Mouse (Mus musculus) left cerebral cortex, adult 18-20 months (tissue): Measurements from ENCODE around the gene Ankrd50. TPM values are rescaled to one million over a fixed set of nuclear protein-coding genes. Genes with fewer than 3 reads are reported as not detected.

ENCODE experiments used
- DNase-seq, 2 experiments: peaks; one replicate each; pipeline ENCODE4 v3.0.0; 2021 to 2022; ENCODE audit warnings: low spot score in 2 of 2, mixed read lengths in 1 of 2
- total RNA-seq, 2 experiments: library from RNA; stranded (reverse); gene quantifications; 2 replicates each; pipeline ENCODE4 v1.2.3; 2021

Gene Ankrd50
- total RNA-seq, 2 experiments from 2014 or later: 75.4 to 78.3 TPM

- DNase-seq: no peak
Observed at GRCm38 (mm10) chr3:38466880-38467405, 17.7 kb downstream of the Ankrd50 start.

- no peak for DNase-seq
Observed at GRCm38 (mm10) chr3:38466139-38466538, 18.5 kb downstream of the Ankrd50 start.

GRCm38 (mm10) chr3:38463149-38463548 is 21.5 kb downstream of the Ankrd50 start:
- no peak for DNase-seq

- DNase-seq: no peak
Observed at GRCm38 (mm10) chr3:38461742-38462141, 22.9 kb downstream of the Ankrd50 start.

- no peak for DNase-seq
Observed at GRCm38 (mm10) chr3:38460250-38460624, 24.4 kb downstream of the Ankrd50 start.

- no peak for DNase-seq
Observed at GRCm38 (mm10) chr3:38459507-38460249, 25.0 kb downstream of the Ankrd50 start.

- no peak for DNase-seq
Observed at GRCm38 (mm10) chr3:38457041-38457440, 27.6 kb downstream of the Ankrd50 start.

GRCm38 (mm10) chr3:38452199-38452598 is 32.4 kb downstream of the Ankrd50 start:
- peak; percentile 61 to 71 for DNase-seq

GRCm38 (mm10) chr3:38446586-38446985 is 38.1 kb downstream of the Ankrd50 start:
- peak; percentile 28 to 42 for DNase-seq

GRCm38 (mm10) chr3:38443875-38444274 is 40.8 kb downstream of the Ankrd50 start:
- DNase-seq: no peak

GRCm38 (mm10) chr3:38440564-38440991 is 44.1 kb downstream of the Ankrd50 start:
- no peak for DNase-seq

- DNase-seq: no peak
Observed at GRCm38 (mm10) chr3:38436596-38436995, 48.0 kb downstream of the Ankrd50 start.

GRCm38 (mm10) chr3:38435828-38436227 is 48.8 kb downstream of the Ankrd50 start:
- DNase-seq: no peak

GRCm38 (mm10) chr3:38434486-38434885 is 50.2 kb downstream of the Ankrd50 start:
- DNase-seq: no peak

GRCm38 (mm10) chr3:38433495-38434464 is 50.9 kb downstream of the Ankrd50 start:
- DNase-seq: no peak

GRCm38 (mm10) chr3:38431461-38431860 is 53.2 kb downstream of the Ankrd50 start:
- DNase-seq: no peak

GRCm38 (mm10) chr3:38431042-38431441 is 53.6 kb downstream of the Ankrd50 start:
- DNase-seq: peak in 1 of 2 experiments; percentile 14

- DNase-seq: no peak
Observed at GRCm38 (mm10) chr3:38427200-38427599, 57.4 kb downstream of the Ankrd50 start.

GRCm38 (mm10) chr3:38423966-38424365 is 60.7 kb downstream of the Ankrd50 start:
- DNase-seq: no peak

GRCm38 (mm10) chr3:38419896-38420295 is 64.7 kb downstream of the Ankrd50 start:
- DNase-seq: no peak

- DNase-seq: no peak
Observed at GRCm38 (mm10) chr3:38415292-38415930, 69.2 kb downstream of the Ankrd50 start.
